Mouse (Mus musculus) hindbrain, embryonic 12.5 days (tissue): ENCODE measurements around the gene Ccnt2. TPM values are rescaled to one million over a fixed set of nuclear protein-coding genes. Genes with fewer than 3 reads are reported as not detected.
"Not testable (repeated sequence)": the region's sequence is repeated elsewhere in the genome, so short reads cannot be mapped to it uniquely, and the experiment has no call there.

Source experiments
- ATAC-seq: fragments of 200-750 bp; cut with Nextera tagmentation; 2 replicates; pipeline ENCODE4 v1.8.0; 2017; ENCODE audit warnings: moderate TSS enrichment; ENCODE audit not compliant: low FRiP score
- H3K27ac ChIP-seq: fragments of 300-500 bp; sonication (generic); 2 replicates; pipeline ENCODE4 v1.5.1; 2016; ENCODE audit warnings: mild to moderate bottlenecking
- H3K27me3 ChIP-seq: fragments of 300-500 bp; sonication (generic); 2 replicates; pipeline ENCODE4 v1.6.1; 2016; ENCODE audit warnings: mild to moderate bottlenecking
- H3K36me3 ChIP-seq: fragments of 300-500 bp; sonication (generic); 2 replicates; pipeline ENCODE4 v1.6.1; 2016; ENCODE audit warnings: mild to moderate bottlenecking
- H3K4me1 ChIP-seq: fragments of 300-500 bp; sonication (generic); 2 replicates; pipeline ENCODE4 v1.6.1; 2016
- H3K4me2 ChIP-seq: fragments of 300-500 bp; sonication (generic); replicated peaks from 2 replicates; pipeline ENCODE4 v1.6.1; 2016; ENCODE audit warnings: mild to moderate bottlenecking
- H3K4me3 ChIP-seq: fragments of 300-500 bp; sonication (generic); 2 replicates; pipeline ENCODE4 v1.5.1; 2016; ENCODE audit warnings: mild to moderate bottlenecking
- H3K9ac ChIP-seq: fragments of 300-500 bp; sonication (generic); 2 replicates; pipeline ENCODE4 v1.6.1; 2016; ENCODE audit warnings: mild to moderate bottlenecking, moderate library complexity
- H3K9me3 ChIP-seq: fragments of 300-500 bp; sonication (generic); replicated peaks from 2 replicates; pipeline ENCODE4 v1.6.1; 2016; ENCODE audit warnings: mild to moderate bottlenecking
- WGBS: fragments of 180-500 bp; shearing (Covaris S2); methylation state at CpG from one replicate; pipeline ENCODE4 v1.1.7; 2016; 5-methylcytosine and 5-hydroxymethylcytosine counted together
- polyA plus RNA-seq: library from polyadenylated mRNA; unstranded; fragments of >200 nt; fragmentation: Nextera tagmentation; extraction: Ambion mirVana; gene quantifications from 2 replicates; pipeline ENCODE4 v1.2.1, GENCODE M21; 2016

Gene Ccnt2
- polyA plus RNA-seq = 116 and 117 TPM in 2 replicates

DNA sequence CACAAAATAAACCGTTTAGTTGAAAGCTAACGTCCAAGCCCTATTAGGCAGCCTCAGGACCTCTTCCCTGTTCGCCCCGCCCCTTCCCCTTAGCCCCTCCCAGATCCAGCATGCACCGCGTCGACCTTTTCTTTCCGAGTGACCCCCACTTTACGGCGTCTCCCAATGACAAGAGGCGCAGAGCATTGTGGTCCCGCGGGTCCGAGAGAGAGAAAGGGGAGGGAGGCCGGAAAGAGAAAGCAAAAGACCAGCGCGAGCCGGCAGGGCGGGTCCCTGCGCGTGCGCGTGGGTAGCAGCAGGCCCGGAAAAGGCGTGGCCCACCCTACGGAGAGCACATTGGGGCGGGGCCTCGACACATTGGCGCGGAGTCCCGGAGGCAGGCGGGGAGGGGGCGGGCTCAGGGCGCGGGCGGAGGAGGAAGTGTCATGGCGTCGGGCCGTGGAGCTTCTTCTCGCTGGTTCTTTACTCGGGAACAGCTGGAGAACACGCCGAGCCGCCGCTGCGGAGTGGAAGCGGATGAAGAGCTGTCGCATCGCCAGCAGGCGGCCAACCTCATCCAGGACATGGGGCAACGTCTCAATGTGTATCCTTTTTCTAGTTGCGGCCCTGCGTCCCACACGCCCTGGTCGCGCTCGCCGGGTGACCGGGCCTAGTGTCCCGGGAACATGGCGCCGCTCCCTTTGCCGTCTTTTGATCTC lies at the start of gene Ccnt2:
Ccnt2 (plus strand) TSS at position 362 of the 698 bp plus-strand sequence.
- Histone ChIP-seq H3K27ac (peak within 1 kb of the TSS; percentile 95), H3K4me2 (peak within 1 kb of the TSS; percentile 84), H3K9me3 (no peaks in the 10 kb centered on the region), H3K4me1 (peaks cover 22% of the 10 kb centered on the region), H3K9ac (peak within 1 kb of the TSS; percentile 93), H3K36me3 (no peaks in the 10 kb centered on the region), H3K27me3 (no peaks in the 10 kb centered on the region), H3K4me3 (peak within 1 kb of the TSS; percentile 95)
- under 1% methylated on average over 62 of the region's 63 CpGs for WGBS
- ATAC-seq = peak; percentile 99

DNA sequence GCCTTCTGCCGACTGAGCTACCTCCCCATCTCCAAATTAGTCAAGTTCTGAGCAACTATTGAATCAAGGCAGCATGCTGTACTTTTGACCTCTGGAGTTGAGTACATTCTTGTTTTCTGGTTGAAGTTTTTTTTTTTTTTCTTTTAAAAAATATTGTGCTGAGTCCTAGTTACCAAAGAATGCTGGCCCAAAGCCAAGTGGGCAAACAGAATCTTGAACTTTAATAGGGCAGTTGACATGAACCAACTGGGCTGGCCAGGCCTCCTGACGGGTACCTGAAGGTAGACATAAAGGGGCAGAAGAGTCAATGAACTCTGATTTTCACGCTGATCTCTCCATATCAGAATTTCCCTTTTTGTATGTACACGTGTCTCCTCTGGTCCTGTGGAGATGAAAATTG lies 44.9 kb upstream of the Ccnt2 start, which contains the start of gene Acmsd:
Acmsd (plus strand) TSS at position 318 of the 400 bp plus-strand sequence.
- H3K36me3 ChIP-seq = no peaks in the 10 kb centered on the region
- no peak within 1 kb of the TSS for H3K4me2 ChIP-seq
- WGBS = 91% methylated on average over 4 of the region's 4 CpGs
- H3K27me3 ChIP-seq = no peaks in the 10 kb centered on the region
- no peaks in the 10 kb centered on the region for H3K4me1 ChIP-seq
- H3K27ac ChIP-seq = no peak within 1 kb of the TSS
- no peaks in the 10 kb centered on the region for H3K9me3 ChIP-seq
- H3K4me3 ChIP-seq = no peak within 1 kb of the TSS
- ATAC-seq = no peak
- H3K9ac ChIP-seq = no peak within 1 kb of the TSS

DNA sequence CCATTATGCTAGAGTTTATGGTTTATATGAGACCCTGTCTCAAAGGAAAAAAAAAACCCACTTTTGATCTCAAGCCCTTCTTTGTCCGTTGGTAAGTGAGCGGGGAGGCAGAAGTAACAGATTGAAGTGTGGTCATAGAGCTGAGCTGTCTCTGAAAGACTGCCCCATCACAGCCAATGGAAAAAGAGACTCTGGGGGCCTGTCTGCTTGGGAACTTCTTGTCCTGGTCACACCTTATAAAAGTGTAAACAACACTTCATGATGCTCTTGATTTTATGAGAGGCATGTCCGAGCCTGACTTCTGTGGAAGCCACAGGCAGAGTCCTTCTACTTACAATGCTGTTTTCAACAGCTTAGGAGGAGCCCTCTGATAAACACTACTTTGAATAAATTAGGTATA lies 42.9 kb upstream of the Ccnt2 start:
- no peak for ATAC-seq
- H3K27ac ChIP-seq = no peak overlapping the region

DNA sequence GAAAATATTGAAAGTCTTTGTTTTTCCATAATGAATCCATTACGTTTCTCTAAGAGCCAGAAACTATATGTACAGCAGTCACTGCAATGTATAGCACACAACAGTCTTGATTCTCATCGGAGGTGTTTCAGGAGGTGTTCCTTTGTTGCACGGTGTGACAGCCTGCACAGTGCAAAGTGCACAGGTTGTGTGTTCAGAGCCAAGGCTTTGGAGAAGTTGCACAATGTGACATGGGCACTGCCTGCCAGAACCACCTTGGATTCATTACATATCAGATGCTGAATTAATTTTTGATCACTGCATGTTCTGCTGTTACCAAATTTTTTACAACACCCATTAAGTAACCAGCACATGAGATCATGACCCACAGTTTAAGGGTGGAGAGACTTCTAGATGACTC lies 41.5 kb upstream of the Ccnt2 start:
- Histone ChIP-seq H3K4me3 (no peak overlapping the region), H3K9ac (no peak overlapping the region), H3K4me2 (no peak overlapping the region), H3K4me1 (no peaks in the 10 kb centered on the region), H3K36me3 (no peaks in the 10 kb centered on the region), H3K9me3 (no peaks in the 10 kb centered on the region), H3K27me3 (no peaks in the 10 kb centered on the region), H3K27ac (no peak overlapping the region)
- ATAC-seq = no peak
- 89% methylated on average over 3 of the region's 3 CpGs for whole genome bisulfite sequencing

More for the DNA sequence above, 42.9 kb upstream of the Ccnt2 start:
- WGBS = 58% methylated on average over 3 of the region's 3 CpGs
- H3K27me3 ChIP-seq = no peaks in the 10 kb centered on the region
- H3K9ac ChIP-seq = no peak overlapping the region
- no peaks in the 10 kb centered on the region for H3K4me1 ChIP-seq
- H3K4me3 ChIP-seq = no peak overlapping the region
- no peaks in the 10 kb centered on the region for H3K36me3 ChIP-seq
- H3K9me3 ChIP-seq = no peaks in the 10 kb centered on the region
- no peak overlapping the region for H3K4me2 ChIP-seq

DNA sequence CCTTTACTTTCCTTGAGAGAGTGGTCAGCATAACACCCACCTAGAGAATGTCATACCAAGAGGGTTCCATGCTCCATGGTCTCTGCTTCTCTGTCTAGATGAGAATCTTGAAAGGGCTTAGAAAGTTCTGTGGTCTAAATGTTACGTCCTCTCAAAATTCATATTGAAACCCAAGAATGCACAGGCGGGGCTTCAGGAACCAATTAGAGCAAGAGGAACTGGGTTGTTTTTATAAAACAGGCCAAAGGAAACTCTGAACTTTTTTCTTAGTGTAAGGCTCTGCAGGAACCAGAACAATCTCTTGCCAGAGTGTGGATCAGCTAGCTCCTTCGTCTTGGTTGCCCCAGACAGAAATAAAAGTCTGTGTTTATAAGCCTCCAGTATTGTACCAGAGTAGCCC lies 41.1 kb upstream of the Ccnt2 start:
- H3K27me3 ChIP-seq = no peaks in the 10 kb centered on the region
- no peaks in the 10 kb centered on the region for H3K9me3 ChIP-seq
- no peaks in the 10 kb centered on the region for H3K4me1 ChIP-seq
- H3K36me3 ChIP-seq = no peaks in the 10 kb centered on the region
- no peak overlapping the region for H3K27ac ChIP-seq
- 73% methylated on average over 3 of the region's 3 CpGs for WGBS
- no peak overlapping the region for H3K4me2 ChIP-seq
- no peak overlapping the region for H3K9ac ChIP-seq
- no peak for ATAC-seq
- no peak overlapping the region for H3K4me3 ChIP-seq

DNA sequence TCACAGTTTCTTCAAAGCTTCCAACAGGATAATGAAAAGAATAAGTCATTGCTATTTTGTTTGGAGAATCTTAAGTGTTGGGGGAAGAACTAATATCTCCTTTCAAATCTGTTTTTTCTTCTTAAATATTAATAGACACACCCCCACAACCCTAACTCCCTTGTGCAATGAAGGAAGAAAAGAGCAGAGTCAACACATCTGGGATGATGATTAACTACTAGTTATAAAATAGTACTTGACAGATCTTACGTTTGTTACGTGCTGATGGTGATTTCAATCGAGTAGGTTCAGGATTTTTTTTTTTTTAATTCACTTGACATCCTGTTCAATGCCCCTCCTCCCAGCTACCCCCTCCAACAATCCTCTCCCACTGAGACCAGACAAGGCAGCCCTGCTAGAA lies 38.6 kb upstream of the Ccnt2 start:
- no peak overlapping the region for H3K9ac ChIP-seq
- H3K36me3 ChIP-seq = no peaks in the 10 kb centered on the region
- H3K4me1 ChIP-seq = no peaks in the 10 kb centered on the region
- no peak overlapping the region for H3K27ac ChIP-seq
- H3K27me3 ChIP-seq = no peaks in the 10 kb centered on the region
- no peaks in the 10 kb centered on the region for H3K9me3 ChIP-seq
- no peak for ATAC-seq
- no peak overlapping the region for H3K4me3 ChIP-seq
- no peak overlapping the region for H3K4me2 ChIP-seq
- 85% methylated on average over 3 of the region's 3 CpGs for WGBS

DNA sequence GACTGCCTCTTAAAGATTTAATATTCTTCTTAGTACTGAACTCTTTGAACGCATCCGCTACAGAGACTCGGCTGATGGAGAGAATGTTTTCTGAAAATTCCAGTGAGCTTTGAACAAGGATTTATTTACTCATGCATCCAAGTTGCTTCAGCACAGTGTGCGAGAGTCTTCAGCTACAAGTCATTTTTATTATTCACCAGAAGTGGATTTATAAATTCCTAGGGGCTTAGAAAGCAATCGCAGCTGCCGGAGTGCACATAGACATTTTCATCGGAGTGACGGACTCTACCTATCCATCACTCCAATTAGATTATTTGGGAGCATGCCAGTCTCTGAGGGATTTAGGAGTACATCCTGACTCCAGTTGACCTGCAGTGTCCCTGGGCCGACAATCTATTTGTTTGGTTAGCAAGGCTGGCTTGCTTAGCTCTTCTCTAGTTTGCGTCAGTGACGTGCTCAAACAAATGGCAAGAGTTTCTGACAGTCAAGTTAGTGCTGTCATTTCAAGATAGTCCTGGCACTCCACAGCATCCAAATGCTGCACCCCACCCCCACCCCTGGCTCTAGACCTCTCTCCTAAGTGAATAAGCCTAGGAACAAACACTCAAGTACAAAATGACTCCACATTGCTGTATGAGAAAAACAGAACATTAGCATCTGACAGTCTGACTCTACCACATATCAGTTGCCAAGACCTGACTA lies 23.4 kb upstream of the Ccnt2 start:
- Histone ChIP-seq H3K36me3 (no peaks in the 10 kb centered on the region), H3K27ac (no peak overlapping the region), H3K9me3 (0 out of 2 replicates have a peak, but pooled peaks cover 7% of the 10 kb centered on the region), H3K4me2 (no peak overlapping the region), H3K9ac (no peak overlapping the region), H3K27me3 (no peaks in the 10 kb centered on the region), H3K4me1 (no peaks in the 10 kb centered on the region), H3K4me3 (no peak overlapping the region)
- 78% methylated on average over 11 of the region's 11 CpGs for WGBS
- ATAC-seq = no peak

DNA sequence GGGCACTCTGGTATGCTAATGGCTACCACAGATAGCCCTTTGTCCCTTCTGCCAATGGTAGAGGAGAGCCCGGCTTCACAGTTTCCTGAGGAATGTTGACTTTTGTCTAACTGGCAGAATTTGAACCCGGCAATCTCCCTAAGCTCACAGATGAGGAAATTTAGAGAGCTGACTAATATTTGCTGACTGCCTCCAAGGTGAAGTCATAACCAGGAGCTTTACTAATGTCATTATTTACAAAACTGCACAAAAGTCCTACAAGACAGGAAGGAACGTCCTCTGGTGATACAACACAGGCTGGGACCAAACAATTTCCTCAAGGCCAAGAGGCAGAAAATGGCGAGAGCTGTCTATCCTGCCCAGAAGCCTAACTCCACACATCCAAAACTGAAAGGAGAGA lies 18.2 kb upstream of the Ccnt2 start:
- H3K36me3 ChIP-seq = no peaks in the 10 kb centered on the region
- WGBS = 76% methylated on average over 4 of the region's 4 CpGs

DNA sequence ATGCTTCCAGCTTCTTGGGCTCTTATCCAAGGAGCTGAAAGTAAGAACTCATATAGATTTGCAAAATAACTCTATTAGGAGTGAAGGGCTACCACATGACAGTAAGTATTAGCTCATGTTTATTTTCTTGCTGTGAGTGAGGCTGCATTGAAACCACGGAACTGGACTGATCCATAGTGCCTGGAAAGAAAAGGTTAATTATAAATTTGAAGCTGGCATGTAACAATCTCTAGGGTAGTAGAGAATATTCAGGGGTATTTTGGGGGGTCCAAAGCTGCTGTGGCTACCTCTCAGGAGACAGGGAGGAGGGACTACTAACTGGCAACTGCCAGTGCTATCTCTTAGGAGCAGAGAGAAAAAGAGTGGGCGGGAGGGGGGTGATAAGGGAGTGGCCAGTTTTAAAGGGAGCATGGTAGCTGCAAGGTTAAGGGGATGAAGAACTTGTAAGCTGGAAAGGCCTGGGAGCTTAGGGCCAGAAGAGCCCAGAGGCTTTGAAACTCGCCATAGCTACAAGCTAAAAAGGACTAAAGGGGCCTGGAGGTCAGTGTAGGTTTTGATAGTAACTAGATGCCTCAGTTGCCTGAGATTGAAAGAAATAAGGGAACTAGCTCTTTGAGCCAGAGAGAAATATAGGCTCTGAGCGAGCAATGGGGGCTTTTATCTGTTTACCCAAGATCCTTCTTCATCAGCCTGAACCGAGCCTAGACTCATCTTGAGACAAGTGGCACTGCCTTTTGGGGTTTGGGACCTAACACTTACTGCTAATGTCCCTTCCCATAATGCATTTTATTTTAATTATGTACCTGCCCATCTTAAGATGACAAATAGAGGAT lies 17.4 kb upstream of the Ccnt2 start:
- Histone ChIP-seq H3K36me3 (no peaks in the 10 kb centered on the region), H3K4me1 (no peaks in the 10 kb centered on the region), H3K27me3 (no peaks in the 10 kb centered on the region), H3K27ac (no peak overlapping the region), H3K4me2 (no peak overlapping the region), H3K4me3 (no peak overlapping the region), H3K9me3 (no peaks in the 10 kb centered on the region), H3K9ac (no peak overlapping the region)
- 70% methylated on average over 5 of the region's 5 CpGs for WGBS
- ATAC-seq = no peak

More for the DNA sequence above, 18.2 kb upstream of the Ccnt2 start:
- Histone ChIP-seq H3K4me2 (no peak overlapping the region), H3K9ac (no peak overlapping the region), H3K27me3 (no peaks in the 10 kb centered on the region), H3K4me3 (no peak overlapping the region), H3K9me3 (no peaks in the 10 kb centered on the region), H3K4me1 (no peaks in the 10 kb centered on the region), H3K27ac (no peak overlapping the region)
- ATAC-seq = no peak

DNA sequence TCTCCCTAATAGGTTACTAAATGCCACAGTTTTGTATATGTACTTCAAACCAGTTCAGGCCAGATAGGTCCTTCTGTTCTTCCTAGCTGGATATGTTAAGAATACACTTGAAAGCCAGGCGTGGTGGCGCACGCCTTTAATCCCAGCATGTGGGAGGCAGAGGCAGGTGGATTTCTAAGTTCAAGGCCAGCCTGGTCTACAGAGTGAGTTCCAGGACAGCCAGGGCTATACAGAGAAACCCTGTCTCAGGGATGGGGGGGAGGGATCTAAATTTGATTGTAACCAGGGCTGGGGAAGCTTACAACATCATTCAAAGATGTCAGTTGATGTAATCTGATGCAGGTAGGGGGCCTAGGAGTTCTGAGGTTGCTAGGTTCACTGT lies 16.8 kb upstream of the Ccnt2 start:
- ATAC-seq, H3K27me3 ChIP-seq, H3K4me1 ChIP-seq, H3K4me3 ChIP-seq, H3K9me3 ChIP-seq, H3K36me3 ChIP-seq, H3K4me2 ChIP-seq, H3K27ac ChIP-seq, H3K9ac ChIP-seq: not testable (repeated sequence)
- WGBS = 90% methylated on average over 3 of the region's 3 CpGs

DNA sequence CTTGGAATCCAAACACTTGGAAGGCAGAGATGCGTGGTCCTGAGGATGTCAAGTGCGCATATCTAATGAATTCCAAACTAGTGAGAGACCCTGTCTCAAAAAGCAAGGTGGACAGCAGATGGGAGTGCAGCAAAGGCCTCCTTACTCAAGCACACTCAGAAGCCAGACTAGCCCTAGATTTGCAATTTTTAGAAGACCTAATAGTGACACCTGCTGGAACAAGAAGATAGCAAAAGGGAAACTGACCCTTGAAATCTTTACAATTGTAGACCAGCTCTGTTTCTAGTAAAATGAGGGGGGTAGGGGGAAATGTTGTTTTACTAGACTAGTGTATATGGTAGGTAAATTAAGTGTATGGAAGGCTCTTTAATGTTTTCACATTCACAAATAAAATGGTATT lies 8.5 kb upstream of the Ccnt2 start:
- Histone ChIP-seq H3K27ac (no peak overlapping the region), H3K9ac (no peak overlapping the region), H3K36me3 (no peaks in the 10 kb centered on the region), H3K9me3 (no peaks in the 10 kb centered on the region), H3K4me3 (no peak overlapping the region), H3K27me3 (no peaks in the 10 kb centered on the region), H3K4me1 (no peaks in the 10 kb centered on the region), H3K4me2 (no peak overlapping the region)
- 58% methylated on average over 2 of the region's 2 CpGs for WGBS
- no peak for ATAC-seq

DNA sequence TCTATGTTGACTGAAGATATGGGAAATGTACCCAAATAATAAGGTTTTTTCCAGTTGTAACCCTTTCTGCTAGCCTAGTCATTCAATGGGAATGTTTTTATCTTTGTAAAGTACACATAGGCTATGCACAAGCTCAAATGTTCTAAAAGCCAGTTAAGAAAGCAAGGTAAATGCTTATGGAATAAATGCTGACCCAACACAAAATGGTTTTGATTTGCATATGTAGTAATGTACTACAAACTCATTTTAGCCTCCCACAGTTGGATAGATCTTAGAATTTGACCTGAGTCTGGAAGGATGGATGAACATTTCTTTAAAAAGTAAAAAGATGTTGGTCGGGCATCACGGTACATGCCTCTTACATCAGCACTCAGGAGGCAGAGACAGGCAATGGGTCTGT lies 7.2 kb upstream of the Ccnt2 start:
- WGBS = 90% methylated on average over 2 of the region's 2 CpGs
- Histone ChIP-seq H3K27ac (no peak overlapping the region), H3K27me3 (no peaks in the 10 kb centered on the region), H3K9ac (no peak overlapping the region), H3K4me3 (no peak overlapping the region), H3K4me1 (no peaks in the 10 kb centered on the region), H3K36me3 (no peaks in the 10 kb centered on the region), H3K4me2 (no peak overlapping the region), H3K9me3 (no peaks in the 10 kb centered on the region)
- no peak for ATAC-seq
